Mouse (Mus musculus): ENCODE measurements around the gene Pgc. TPM values are rescaled to one million over a fixed set of nuclear protein-coding genes. Genes with fewer than 3 reads are reported as not detected.
A peak's percentile ranks its signal among the peaks of the same experiment; 100 is the strongest.

The Pgc gene
- polyA plus RNA-seq, 1 experiment from 2014 or later: not detected

DNA sequence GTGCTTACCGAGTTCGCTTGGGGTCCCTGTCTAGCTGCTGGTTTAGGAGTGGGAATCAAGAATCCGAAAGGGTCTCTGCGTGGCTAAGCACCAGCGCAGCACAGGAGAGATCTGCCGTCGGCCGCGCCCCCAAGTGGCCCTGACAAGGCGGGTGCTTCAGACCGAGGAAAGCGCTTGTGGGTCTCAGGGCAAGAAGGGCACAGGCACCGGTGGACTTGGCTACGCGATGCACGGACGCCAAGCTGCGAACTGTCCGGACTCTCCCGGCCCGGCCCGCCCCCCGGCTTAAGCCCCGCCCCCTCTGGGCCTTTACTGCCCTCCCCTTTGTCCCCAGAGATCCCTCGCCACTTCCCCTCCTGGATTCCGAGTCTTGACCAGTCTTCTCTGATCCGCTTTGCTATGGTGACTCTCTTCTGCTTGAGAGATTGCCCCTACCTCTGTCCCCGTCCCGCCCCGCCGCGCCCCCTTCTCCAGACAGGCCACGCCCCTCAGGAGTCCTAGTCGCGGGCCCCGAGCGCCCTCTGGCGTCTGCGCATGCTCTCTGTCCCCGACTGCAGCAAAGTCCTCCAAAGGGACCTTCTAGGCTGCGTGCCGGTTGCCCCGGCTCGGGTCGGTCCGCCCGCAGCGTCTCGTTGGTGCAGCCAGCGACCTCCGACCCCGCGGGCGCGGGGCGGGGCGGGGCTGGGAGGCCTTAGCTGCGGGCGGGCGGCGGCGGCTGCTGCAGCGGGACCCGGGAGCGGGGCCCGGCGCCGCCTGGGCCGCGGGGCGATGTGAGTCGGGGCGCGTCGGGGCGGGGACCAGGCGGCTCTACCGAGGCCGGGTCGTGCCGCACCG lies 31.9 kb upstream of the Pgc start, which contains the start of gene Prickle4:
TSS of gene Prickle4 (minus strand) at position 234 of the 834 bp plus-strand sequence.
- H3K4me1 ChIP-seq: peaks cover 31% of the 10 kb centered on the region
- H3K36me3 ChIP-seq: no peaks in the 10 kb centered on the region
- H3K9me3 ChIP-seq (replicated peaks): no peaks in the 10 kb centered on the region
- peak within 1 kb of the TSS; percentile 92 for H3K4me2 ChIP-seq
- H3K9ac ChIP-seq: peak within 1 kb of the TSS; percentile 77
- H3K27ac ChIP-seq: 0 out of 2 replicates have a peak within 1 kb of the TSS, but pooled peaks have one; percentile 8
- peak within 1 kb of the TSS; percentile 71 for H3K4me3 ChIP-seq
- under 1% methylated on average over 79 of the region's 82 CpGs for WGBS (ENCODE audit: insufficient replicate concordance)
- peaks cover 79% of the 10 kb centered on the region for H3K27me3 ChIP-seq (replicated peaks)
- ATAC-seq: peak; percentile 88

DNA sequence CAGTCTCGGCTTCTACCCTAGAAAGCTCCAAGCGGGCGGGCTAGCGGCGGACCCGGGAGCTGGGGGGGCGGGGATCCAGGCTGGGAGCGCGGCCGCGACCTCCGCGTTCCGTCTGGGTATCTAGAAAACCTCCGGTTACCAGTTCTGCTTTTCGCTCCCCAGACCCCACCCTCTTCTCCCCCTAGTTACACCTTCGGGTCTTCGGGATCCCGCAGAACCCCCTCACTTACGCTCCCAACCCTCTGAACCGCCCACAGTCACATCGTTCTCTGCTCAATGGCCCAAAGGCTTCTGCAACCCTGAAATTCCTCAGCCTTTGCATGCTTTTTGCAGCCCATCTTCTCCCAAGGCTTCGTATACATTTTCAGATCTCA lies 31.3 kb upstream of the Pgc start:
- Histone ChIP-seq H3K9me3 (replicated peaks) (no peaks in the 10 kb centered on the region), H3K4me1 (peaks cover 27% of the 10 kb centered on the region), H3K9ac (peak overlapping the region; percentile 77), H3K4me2 (peak overlapping the region; percentile 92), H3K27ac (no peak overlapping the region), H3K27me3 (replicated peaks) (peaks cover 73% of the 10 kb centered on the region), H3K4me3 (peak overlapping the region; percentile 71), H3K36me3 (no peaks in the 10 kb centered on the region)
- no peak for ATAC-seq
- under 1% methylated on average over 22 of the region's 23 CpGs for WGBS (ENCODE audit: insufficient replicate concordance)

DNA sequence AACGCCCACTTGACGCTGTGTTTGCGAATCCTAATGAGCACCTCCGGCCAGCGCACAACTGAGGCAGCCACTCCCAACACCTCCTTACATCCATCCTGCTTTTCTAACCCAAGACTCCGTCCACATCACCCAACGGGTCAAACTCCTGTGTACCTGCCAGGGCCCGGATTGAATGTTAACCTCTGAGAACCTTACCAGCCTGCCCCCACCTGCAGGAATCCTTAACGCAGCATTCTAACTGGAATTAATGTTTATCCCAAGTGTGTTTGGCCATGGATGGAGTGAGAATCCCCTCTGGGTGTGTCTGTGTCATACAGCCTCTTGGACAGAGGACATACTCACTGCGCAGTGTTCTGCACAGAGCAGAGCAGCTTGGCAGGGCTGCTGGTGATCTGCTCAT lies 28.5 kb upstream of the Pgc start:
- no peak overlapping the region for H3K4me3 ChIP-seq
- no peak overlapping the region for H3K4me2 ChIP-seq
- 73% methylated on average over 10 of the region's 10 CpGs for WGBS (ENCODE audit: insufficient replicate concordance)
- H3K27me3 ChIP-seq (replicated peaks): peaks cover 73% of the 10 kb centered on the region
- no peaks in the 10 kb centered on the region for H3K9me3 ChIP-seq (replicated peaks)
- no peak for ATAC-seq
- H3K27ac ChIP-seq: no peak overlapping the region
- peaks cover 27% of the 10 kb centered on the region for H3K4me1 ChIP-seq
- no peak overlapping the region for H3K9ac ChIP-seq
- H3K36me3 ChIP-seq: no peaks in the 10 kb centered on the region

DNA sequence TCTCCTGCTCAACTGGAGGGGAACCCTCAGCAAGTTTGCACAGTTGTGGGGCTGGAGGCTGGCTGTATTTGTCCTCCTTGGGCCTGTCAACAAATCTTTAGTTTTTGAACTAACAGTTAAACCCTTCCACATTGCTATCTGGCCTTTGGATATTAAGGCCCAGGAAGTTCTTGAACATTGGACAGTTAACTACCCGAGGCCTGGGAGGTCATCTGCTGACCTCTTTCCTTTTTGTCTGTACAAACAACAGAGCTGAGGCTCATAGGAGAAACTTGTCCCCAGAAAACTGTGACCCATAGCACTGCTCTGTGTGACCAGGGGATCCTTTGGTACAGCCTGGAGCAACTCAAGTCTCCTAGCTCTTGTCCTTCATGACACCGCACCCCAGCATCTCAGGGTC lies 27.6 kb upstream of the Pgc start:
- Histone ChIP-seq H3K36me3 (no peaks in the 10 kb centered on the region), H3K9me3 (replicated peaks) (no peaks in the 10 kb centered on the region), H3K27me3 (replicated peaks) (peaks cover 73% of the 10 kb centered on the region), H3K4me2 (no peak overlapping the region), H3K9ac (no peak overlapping the region), H3K4me3 (no peak overlapping the region), H3K4me1 (peaks cover 23% of the 10 kb centered on the region), H3K27ac (no peak overlapping the region)
- no peak for ATAC-seq
- 59% methylated on average over 2 of the region's 2 CpGs for WGBS (ENCODE audit: insufficient replicate concordance)

DNA sequence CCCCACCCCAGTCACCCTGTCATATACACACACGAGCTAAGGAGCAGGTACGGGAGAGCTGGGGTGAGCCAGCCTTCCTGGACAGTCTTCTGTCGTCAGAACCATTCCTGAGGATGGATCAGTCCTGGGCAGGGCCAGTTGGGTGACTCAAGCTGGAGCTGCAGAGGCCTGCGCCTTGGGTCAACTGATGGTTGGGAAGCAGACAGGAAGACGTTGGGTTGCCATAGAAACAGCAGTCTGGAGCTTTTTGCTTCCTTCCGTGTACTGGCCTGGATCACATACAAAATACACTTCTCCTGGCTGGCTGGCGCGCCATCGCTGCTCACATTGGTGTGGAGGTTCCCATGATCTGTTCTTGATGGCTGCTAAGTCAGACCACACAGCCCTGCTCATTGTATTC lies 24.8 kb upstream of the Pgc start:
- ATAC-seq: no peak
- 63% methylated on average over 9 of the region's 9 CpGs for WGBS (ENCODE audit: insufficient replicate concordance)
- no peaks in the 10 kb centered on the region for H3K36me3 ChIP-seq

DNA sequence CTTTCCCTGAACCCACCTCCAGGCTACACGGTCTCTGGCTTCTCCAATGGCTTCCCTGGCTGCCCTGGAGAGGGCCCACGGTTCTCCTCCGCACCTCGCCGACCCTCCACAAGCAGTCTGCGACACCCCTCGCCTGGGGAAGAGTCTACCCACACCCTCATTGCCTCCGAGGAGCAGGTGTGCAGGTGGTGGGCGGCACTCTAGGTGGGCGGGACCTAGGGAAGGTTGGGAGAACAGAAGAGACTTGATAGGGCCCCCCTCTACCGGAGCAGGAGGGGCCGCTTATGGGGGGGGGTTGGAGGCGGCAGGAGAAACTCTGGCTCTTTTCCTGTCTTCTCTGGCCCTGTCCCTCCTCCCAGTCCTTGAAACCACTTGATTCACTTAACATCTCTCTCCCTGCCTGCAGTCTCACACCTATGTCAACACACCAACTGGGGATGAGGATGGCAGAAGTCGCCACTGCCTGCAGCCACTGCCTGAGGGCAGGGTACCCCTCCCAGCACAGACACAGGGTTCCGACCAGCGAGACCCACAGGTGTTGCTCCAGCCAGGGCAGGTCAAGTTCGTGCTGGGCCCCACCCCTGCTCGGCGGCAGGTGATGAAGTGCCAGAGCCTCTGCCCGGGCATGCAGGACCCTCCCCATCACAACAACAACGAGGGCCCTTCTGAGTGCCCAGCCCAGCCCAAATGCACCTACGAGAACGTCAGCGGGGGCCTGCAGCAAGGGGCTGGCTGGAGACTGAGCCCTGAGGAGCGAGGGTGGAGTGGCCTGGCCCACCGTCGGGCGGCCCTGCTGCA lies 23.9 kb upstream of the Pgc start:
- peaks cover 76% of the 10 kb centered on the region for H3K27me3 ChIP-seq (replicated peaks)
- H3K4me3 ChIP-seq: no peak overlapping the region
- H3K9ac ChIP-seq: no peak overlapping the region
- H3K9me3 ChIP-seq (replicated peaks): no peaks in the 10 kb centered on the region
- H3K4me2 ChIP-seq: no peak overlapping the region
- no peak overlapping the region for H3K27ac ChIP-seq
- no peak for ATAC-seq
- 21% methylated on average over 28 of the region's 28 CpGs for WGBS (ENCODE audit: insufficient replicate concordance)
- peaks cover 7% of the 10 kb centered on the region; the same call in 1 of the 2 replicates for H3K4me1 ChIP-seq
- no peaks in the 10 kb centered on the region for H3K36me3 ChIP-seq

More for the DNA sequence above, 24.8 kb upstream of the Pgc start:
- no peak overlapping the region for H3K27ac ChIP-seq
- H3K27me3 ChIP-seq (replicated peaks): peaks cover 76% of the 10 kb centered on the region
- H3K4me3 ChIP-seq: no peak overlapping the region
- H3K4me2 ChIP-seq: no peak overlapping the region
- H3K9ac ChIP-seq: no peak overlapping the region
- H3K9me3 ChIP-seq (replicated peaks): no peaks in the 10 kb centered on the region
- peaks cover 8% of the 10 kb centered on the region; the same call in 1 of the 2 replicates for H3K4me1 ChIP-seq

DNA sequence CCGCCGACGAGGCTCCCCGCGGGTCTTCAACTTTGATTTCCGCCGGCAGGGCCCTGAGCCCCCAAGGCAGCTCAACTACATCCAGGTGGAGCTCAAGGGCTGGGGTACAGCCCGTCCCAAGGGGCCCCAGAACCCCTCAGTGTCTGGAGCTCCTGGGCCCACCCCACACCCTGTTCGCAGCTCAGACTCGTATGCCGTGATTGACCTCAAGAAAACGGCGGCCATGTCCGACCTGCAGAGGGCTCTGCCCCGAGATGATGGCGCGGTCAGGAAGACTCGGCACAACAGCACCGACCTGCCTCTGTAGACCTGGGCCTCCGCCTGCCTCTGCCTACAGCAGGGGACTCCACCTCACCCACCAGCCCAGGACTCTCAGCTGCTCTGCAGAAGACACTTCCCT lies 23.1 kb upstream of the Pgc start:
- no peak overlapping the region for H3K4me3 ChIP-seq
- H3K4me1 ChIP-seq: no peaks in the 10 kb centered on the region; the same call in 1 of the 2 replicates
- H3K9ac ChIP-seq: no peak overlapping the region
- 20% methylated on average over 20 of the region's 20 CpGs for WGBS (ENCODE audit: insufficient replicate concordance)
- H3K27me3 ChIP-seq (replicated peaks): peaks cover 76% of the 10 kb centered on the region
- no peak overlapping the region for H3K27ac ChIP-seq
- no peak for ATAC-seq
- H3K4me2 ChIP-seq: no peak overlapping the region
- H3K9me3 ChIP-seq (replicated peaks): no peaks in the 10 kb centered on the region
- no peaks in the 10 kb centered on the region for H3K36me3 ChIP-seq

DNA sequence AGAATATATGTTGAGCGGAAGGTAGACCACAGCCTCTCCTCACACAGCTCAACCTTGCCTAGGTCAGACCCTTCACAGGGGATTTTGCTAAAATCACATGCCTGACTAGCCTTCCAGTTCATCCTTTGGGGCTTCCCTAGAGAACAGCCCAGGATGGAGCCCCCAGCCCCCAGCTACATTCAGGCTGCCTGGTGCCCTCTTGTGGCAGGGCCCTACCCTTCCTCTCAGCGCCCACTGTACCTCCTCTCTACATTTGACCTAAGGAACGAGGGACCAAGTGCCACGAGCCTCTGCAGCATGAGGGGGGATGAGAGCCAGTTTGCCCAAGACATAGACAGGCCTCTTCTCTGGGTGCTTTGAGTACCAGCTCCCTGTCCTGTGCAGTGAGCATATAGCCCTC lies 21.9 kb upstream of the Pgc start:
- peaks cover 86% of the 10 kb centered on the region for H3K27me3 ChIP-seq (replicated peaks)
- ATAC-seq: no peak

DNA sequence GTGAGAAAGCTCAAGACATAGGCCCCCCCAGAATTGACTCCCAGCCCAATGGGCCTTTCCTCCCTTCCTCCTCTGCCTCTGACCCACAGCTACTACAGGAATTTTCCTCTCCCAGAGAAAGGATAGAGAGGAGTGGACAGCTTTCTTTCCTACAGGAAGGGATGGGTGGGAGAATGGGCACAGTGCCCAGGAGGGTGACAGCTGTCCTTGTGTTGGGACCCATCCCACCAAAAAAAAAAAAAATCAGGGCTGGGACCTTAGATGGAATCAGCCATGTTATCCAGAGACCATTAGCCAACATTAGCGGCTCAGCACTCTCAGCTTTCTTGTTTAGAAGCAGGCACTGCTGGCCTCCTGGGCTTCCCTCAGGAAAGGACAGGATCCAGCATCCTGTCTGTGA lies 20.4 kb upstream of the Pgc start:
- 50% methylated on average over 1 of the region's 1 CpGs for WGBS (ENCODE audit: insufficient replicate concordance)
- H3K27me3 ChIP-seq (replicated peaks): peaks cover 91% of the 10 kb centered on the region
- H3K36me3 ChIP-seq: no peaks in the 10 kb centered on the region
- no peak overlapping the region for H3K4me3 ChIP-seq
- no peak for ATAC-seq
- H3K9ac ChIP-seq: no peak overlapping the region
- H3K27ac ChIP-seq: no peak overlapping the region
- no peaks in the 10 kb centered on the region for H3K9me3 ChIP-seq (replicated peaks)
- peaks cover under 1% of the 10 kb centered on the region; the same call in 1 of the 2 replicates for H3K4me1 ChIP-seq
- no peak overlapping the region for H3K4me2 ChIP-seq

More for the DNA sequence above, 21.9 kb upstream of the Pgc start:
- Histone ChIP-seq H3K4me2 (no peak overlapping the region), H3K27ac (no peak overlapping the region), H3K36me3 (no peaks in the 10 kb centered on the region), H3K9ac (no peak overlapping the region), H3K4me1 (no peaks in the 10 kb centered on the region; the same call in 1 of the 2 replicates), H3K4me3 (no peak overlapping the region), H3K9me3 (replicated peaks) (no peaks in the 10 kb centered on the region)
- WGBS (ENCODE audit: insufficient replicate concordance): 60% methylated on average over 4 of the region's 4 CpGs

DNA sequence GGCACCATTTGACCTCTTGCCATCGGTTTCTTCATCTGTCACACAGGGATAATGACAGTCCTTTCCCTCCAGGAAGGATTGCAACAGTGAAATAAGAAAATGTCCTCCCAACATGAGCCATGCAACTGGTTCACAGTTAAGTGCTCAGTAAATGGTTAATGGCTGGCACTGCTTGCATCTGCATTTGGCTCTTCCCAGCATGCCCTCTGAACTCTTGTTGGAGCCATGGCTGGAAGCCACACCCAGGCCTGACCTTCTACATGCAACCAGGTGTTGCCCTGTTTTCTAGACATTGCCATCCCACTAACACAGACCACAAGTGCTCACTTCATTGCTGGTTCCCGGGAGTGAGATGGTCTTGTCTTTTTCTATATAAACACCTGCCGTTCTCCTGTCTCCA lies 18.7 kb upstream of the Pgc start:
- WGBS (ENCODE audit: insufficient replicate concordance): 68% methylated on average over 3 of the region's 3 CpGs
- H3K4me3 ChIP-seq: no peak overlapping the region
- no peaks in the 10 kb centered on the region for H3K36me3 ChIP-seq
- no peak for ATAC-seq
- no peak overlapping the region for H3K9ac ChIP-seq
- peaks cover 9% of the 10 kb centered on the region for H3K4me1 ChIP-seq
- H3K4me2 ChIP-seq: no peak overlapping the region
- H3K27me3 ChIP-seq (replicated peaks): peaks cover 84% of the 10 kb centered on the region
- H3K9me3 ChIP-seq (replicated peaks): no peaks in the 10 kb centered on the region
- no peak overlapping the region for H3K27ac ChIP-seq

DNA sequence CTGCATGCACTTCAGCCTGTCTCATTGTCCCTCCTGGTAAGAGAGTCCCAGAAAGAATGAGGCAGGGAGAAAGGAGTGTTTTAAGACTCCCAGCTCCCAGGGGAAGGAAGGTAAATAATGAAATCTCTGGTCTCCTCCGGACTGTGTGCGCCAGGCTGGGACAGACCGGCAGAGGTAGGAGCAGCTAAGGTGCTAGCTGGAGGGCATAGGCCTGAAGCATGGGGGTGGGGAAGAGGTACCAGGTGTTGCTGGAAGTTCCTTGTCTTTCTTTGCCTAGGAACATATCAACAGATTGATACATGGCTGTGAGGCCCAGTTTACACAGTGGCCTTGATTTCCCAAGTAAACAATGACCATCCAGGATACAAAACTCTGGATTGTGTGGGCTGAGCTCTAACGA lies 17.7 kb upstream of the Pgc start:
- peaks cover 76% of the 10 kb centered on the region for H3K27me3 ChIP-seq (replicated peaks)
- H3K4me1 ChIP-seq: peaks cover 9% of the 10 kb centered on the region; the same call in 1 of the 2 replicates
- no peaks in the 10 kb centered on the region for H3K36me3 ChIP-seq
- no peak overlapping the region for H3K9ac ChIP-seq
- no peak for ATAC-seq
- no peaks in the 10 kb centered on the region for H3K9me3 ChIP-seq (replicated peaks)
- WGBS (ENCODE audit: insufficient replicate concordance): 74% methylated on average over 4 of the region's 4 CpGs
- no peak overlapping the region for H3K4me2 ChIP-seq
- no peak overlapping the region for H3K4me3 ChIP-seq
- H3K27ac ChIP-seq: no peak overlapping the region

DNA sequence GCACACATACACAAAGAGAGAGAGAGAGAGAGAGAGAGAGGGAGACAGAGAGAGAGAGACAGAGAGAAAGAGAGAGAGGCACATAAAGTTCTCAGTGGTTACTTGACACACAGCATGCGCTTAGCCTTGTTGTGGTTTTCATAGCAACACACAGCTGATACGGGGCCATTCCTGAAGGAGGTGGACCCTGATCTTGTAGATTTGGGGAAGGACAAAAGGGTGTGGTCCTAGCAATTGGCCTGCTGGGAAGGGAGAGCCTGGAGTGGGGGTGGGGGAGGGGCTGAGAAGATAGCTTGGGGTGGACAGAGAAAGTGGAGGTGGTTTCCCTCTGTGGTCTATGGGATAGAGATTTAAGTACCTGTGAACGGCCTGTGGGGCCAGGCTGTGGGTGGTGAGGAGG lies 16.6 kb upstream of the Pgc start:
- Histone ChIP-seq H3K4me3 (no peak overlapping the region), H3K9ac (no peak overlapping the region), H3K4me2 (no peak overlapping the region), H3K9me3 (replicated peaks) (no peaks in the 10 kb centered on the region), H3K27me3 (replicated peaks) (peaks cover 65% of the 10 kb centered on the region), H3K27ac (no peak overlapping the region), H3K36me3 (no peaks in the 10 kb centered on the region), H3K4me1 (peaks cover 9% of the 10 kb centered on the region; the same call in 1 of the 2 replicates)
- no peak for ATAC-seq
- 25% methylated on average over 3 of the region's 3 CpGs for WGBS (ENCODE audit: insufficient replicate concordance)
